Mouse (Mus musculus): ENCODE results near the gene Rrp9.

Gene Rrp9

GRCm38 (mm10) chr9:106519433-106519832, 43.7 kb downstream of the Rrp9 start:
- DNase-seq (ENCODE audit: low spot score in 2 of 2): no peak

GRCm38 (mm10) chr9:106519909-106520308, 44.1 kb downstream of the Rrp9 start:
- DNase-seq (ENCODE audit: low spot score in 2 of 2): no peak

DNA sequence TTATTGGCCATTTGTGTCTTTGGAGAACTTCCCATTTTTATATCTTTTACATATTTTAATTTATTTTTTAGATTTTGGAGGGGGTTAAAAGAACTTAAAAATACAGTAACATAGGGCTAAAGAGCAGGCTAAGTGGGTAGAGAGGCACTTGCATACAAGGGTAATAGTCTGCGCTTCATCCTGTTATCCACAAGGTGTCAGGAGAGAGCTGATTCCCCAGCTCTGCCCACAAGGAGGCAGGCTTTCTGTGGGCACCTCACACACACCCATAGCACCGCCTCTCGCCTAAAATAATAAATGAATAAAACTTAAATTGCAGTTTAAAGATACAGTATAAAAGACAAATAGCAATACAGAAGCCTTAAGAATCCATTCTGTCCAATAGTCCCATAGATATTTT, 56.1 kb downstream of the Rrp9 start:
- DNase-seq (ENCODE audit: low spot score in 2 of 2): peak; percentile 12 to 30

DNA sequence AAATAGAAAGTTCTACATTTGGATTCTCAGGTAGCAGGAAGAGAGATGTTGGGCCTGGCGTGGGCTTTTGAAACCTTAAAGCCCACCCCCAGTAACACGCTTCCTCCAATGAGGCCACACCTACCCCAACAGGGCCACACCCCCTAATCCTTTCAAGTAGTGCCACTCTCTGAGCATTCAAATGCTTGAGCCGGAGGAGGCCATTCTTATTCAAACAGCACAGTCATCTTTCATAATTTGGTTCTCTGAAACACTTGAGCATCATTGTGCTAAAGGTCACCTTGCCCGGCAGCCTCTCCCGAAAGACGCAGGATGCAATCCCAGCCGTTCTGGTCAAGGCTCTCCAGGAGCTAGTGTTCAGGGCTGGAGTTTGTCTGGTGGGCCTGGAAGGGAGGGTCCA, 58.5 kb downstream of the Rrp9 start:
- no peak for DNase-seq (ENCODE audit: low spot score in 2 of 2)

DNA sequence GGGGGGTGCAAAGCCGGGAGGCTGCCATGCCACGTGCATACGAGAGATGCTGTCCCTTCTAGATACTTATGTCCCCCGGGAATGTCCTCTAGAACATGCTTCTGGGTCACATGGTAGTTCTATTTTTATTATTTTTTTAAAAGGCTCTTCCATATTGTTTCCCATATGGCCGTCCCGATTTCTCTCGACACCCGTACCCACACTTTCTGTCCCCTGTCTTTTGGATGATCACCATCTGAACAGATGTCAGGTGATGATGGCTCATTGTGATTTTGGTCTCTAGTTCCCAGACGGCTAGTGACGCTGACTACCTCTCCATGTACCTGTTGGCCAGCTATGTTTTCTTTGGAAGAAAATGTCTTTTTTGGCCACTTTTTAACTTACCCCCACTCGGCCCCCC, 59.2 kb downstream of the Rrp9 start:
- peak; percentile 11 to 59 for DNase-seq (ENCODE audit: low spot score in 2 of 2)

Data from frontal cortex, postnatal 36 days (tissue).